Mouse (Mus musculus) regulatory T cell (primary cell): ENCODE measurements at regions not wholly inside any gene's neighbourhood (a gene's known extent, or its start where the extent isn't known, plus 50 kb on each side); places are given as distances from the start of the nearest gene placed in this dataset.

Experiments used
- in situ Hi-C: fragments of 300-600 bp; cut with MboI, MseI; formaldehyde crosslinking; loops from one replicate; pipeline ENCODE4 v1.15.1; 2025; ENCODE audit warnings: high pct_unique_total_duplicates

- in situ Hi-C loops, result loop anchor here (10.0 kb wide), 1 partner anchor 786 kb away; no protein-coding TSS in a partner anchor
Observed at GRCm38 (mm10) chr14:99430323-99430722, 131.8 kb downstream of the Klf5 start.

- in situ Hi-C loops, result loop anchor here (10.0 kb wide), 1 partner anchor 787 kb away; no protein-coding TSS in a partner anchor
Observed at GRCm38 (mm10) chr14:99431697-99432096, 133.2 kb downstream of the Klf5 start.

- in situ Hi-C loops, result loop anchor here (10.0 kb wide), 1 partner anchor 790 kb away; no protein-coding TSS in a partner anchor
Observed at GRCm38 (mm10) chr14:99434645-99435044, 136.2 kb downstream of the Klf5 start.

- in situ Hi-C loops, result loop anchor here (10.0 kb wide), 1 partner anchor 791 kb away; no protein-coding TSS in a partner anchor
Observed at GRCm38 (mm10) chr14:99435512-99435911, 137.0 kb downstream of the Klf5 start.

- in situ Hi-C loops, result loop anchor here (10.0 kb wide), 1 partner anchor 791 kb away; no protein-coding TSS in a partner anchor
Observed at GRCm38 (mm10) chr14:99436051-99436450, 137.6 kb downstream of the Klf5 start.

- in situ Hi-C loops, result no loop called here
Observed at GRCm38 (mm10) chr14:99449112-99449511, 150.6 kb downstream of the Klf5 start.

- in situ Hi-C loops, result no loop called here
Observed at GRCm38 (mm10) chr14:99449870-99450269, 151.4 kb downstream of the Klf5 start.

GRCm38 (mm10) chr14:99451110-99451795 is 152.8 kb downstream of the Klf5 start:
- in situ Hi-C loops, result no loop called here

- in situ Hi-C loops, result no loop called here
Observed at GRCm38 (mm10) chr14:99453916-99454315, 155.4 kb downstream of the Klf5 start.

- in situ Hi-C loops, result no loop called here
Observed at GRCm38 (mm10) chr14:99456555-99456954, 158.1 kb downstream of the Klf5 start.

GRCm38 (mm10) chr14:99457573-99457972 is 159.1 kb downstream of the Klf5 start:
- in situ Hi-C loops, result no loop called here

- in situ Hi-C loops, result no loop called here
Observed at GRCm38 (mm10) chr14:99472111-99472510, 173.6 kb downstream of the Klf5 start.

GRCm38 (mm10) chr14:99475271-99475670 is 176.8 kb downstream of the Klf5 start:
- in situ Hi-C loops, result no loop called here

- in situ Hi-C loops, result no loop called here
Observed at GRCm38 (mm10) chr14:99480325-99481077, 182.0 kb downstream of the Klf5 start.

- in situ Hi-C loops, result no loop called here
Observed at GRCm38 (mm10) chr14:99487981-99488380, 189.5 kb downstream of the Klf5 start.

GRCm38 (mm10) chr14:99493197-99493596 is 194.7 kb downstream of the Klf5 start:
- in situ Hi-C loops, result no loop called here

- in situ Hi-C loops, result no loop called here
Observed at GRCm38 (mm10) chr14:99493659-99494058, 195.2 kb downstream of the Klf5 start.

- in situ Hi-C loops, result no loop called here
Observed at GRCm38 (mm10) chr14:99499502-99500266, 201.2 kb downstream of the Klf5 start.

GRCm38 (mm10) chr14:99504909-99505308 is 206.4 kb downstream of the Klf5 start:
- in situ Hi-C loops, result no loop called here

- in situ Hi-C loops, result no loop called here
Observed at GRCm38 (mm10) chr14:99509696-99510536, 211.4 kb downstream of the Klf5 start.

- in situ Hi-C loops, result no loop called here
Observed at GRCm38 (mm10) chr14:99515474-99515873, 217.0 kb downstream of the Klf5 start.
